Mouse (Mus musculus) layer of hippocampus, postnatal 10 days (tissue): ENCODE results near the gene Sbno2. TPM values are rescaled to one million over a fixed set of nuclear protein-coding genes. Genes with fewer than 3 reads are reported as not detected.
"Not testable (repeated sequence)": the region's sequence is repeated elsewhere in the genome, so short reads cannot be mapped to it uniquely, and the experiment has no call there.

ENCODE experiments used
- DNase-seq, 2 experiments: peaks; one replicate each; pipeline ENCODE4 v3.0.0; 2021; ENCODE audit warnings: low spot score in 2 of 2
- total RNA-seq, 2 experiments: library from RNA; stranded (reverse); gene quantifications; 2 replicates each; pipeline ENCODE4 v1.2.3; 2021

The Sbno2 gene
- total RNA-seq, 2 experiments from 2014 or later = 19.7 to 23.9 TPM

DNA sequence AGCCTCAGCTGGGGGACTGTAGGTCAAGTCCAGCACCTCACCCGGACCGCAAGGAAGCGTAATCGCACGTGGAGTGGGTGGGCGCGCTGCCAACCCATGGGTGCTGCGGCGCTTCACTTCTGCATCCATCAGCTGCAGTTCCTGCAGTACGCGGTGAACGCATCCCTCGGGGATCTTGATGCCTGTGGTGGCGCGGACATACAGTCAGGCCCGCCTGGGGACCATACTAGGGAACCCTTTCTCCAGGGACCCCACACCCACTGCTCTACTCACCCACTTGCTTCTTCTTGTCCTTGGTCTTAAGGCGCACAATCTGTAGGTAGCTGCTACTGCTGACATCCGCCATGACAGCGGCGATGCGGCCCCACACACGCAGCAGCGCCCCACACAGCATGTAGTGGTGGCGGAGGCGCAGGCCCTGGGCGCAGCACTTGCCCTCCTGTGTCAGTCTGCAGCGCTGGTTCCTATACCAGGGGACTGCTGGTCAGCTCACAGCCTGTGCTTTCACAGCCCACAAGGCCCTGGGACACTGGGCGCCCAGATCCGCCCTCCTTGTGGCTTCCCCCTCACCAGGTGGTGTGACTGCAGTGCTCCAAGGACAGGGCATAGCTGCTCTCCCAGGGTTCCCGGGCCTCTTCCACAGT is 47.6 kb downstream of the Sbno2 start:
- DNase-seq = no peak

DNA sequence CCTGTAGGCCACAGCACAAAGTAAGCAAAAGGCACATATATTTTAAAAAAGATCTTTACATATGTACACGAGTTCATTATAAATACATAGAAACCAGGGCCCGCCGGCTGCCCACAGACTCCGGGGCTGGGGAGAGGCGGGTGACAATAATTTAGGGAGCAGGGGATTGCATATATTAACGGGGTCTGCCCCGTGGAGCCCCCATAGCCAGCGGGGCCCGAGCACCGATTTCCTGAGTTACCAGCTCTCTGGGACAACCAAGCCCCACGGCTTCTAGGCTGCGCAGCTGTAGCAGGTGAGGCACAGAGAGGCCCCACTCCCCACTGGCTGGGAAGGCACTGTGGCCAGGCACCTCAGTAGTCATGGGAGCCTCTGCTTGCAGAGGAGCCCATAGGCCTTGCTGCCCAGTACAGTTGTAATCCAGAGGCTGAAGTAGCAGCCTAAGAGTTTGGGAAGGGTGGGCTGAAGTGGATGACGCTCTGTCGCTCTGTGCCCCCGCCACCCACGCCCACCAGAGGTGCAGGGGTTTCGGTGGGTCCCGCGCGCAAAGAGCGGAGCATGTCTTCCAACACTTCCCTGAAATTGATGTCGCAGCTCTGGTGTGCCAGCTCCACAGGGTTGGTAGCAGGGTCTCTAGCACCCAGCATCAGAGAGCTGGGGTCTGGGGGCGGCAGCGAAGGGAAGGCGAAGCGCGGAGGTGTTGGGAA is 48.2 kb downstream of the Sbno2 start:
- no peak for DNase-seq

DNA sequence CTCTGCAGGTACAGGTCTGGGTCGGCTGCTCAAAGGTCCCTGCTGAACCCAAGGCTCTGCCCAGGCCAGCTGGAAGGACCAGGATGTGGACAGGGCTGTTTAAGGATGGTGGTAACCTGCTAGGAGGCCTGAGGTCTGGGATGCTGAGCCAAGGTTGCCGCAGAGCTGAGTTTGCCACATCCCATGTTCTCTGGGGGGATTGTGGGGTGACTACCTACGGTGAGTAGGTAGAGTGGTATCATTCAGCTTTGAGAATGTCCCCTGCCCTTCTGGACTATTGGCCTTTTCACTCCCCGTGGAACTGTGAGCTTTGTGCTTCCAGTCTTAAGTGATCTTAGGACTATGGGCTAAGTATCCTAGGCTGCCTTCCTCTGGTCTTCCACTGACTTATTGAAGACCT is 48.9 kb downstream of the Sbno2 start:
- DNase-seq = no peak

DNA sequence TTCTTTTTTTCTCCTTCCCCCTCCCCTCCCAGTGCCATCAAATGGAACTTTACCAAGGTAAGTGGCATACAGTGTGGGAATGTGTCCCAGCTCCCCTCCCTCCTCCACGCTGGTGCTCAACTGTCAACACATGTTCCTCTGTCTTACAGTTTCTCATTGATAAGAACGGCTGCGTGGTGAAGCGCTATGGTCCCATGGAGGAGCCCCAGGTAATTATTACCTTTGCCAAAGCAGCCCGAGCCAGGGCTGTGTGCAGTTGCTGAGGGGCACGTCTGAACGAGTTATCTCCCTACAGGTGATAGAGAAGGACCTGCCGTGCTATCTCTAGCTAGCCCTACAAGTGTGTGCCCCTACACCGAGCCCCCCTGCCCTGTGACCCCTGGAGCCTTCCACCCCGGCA is 49.5 kb downstream of the Sbno2 start:
- DNase-seq = no peak

DNA sequence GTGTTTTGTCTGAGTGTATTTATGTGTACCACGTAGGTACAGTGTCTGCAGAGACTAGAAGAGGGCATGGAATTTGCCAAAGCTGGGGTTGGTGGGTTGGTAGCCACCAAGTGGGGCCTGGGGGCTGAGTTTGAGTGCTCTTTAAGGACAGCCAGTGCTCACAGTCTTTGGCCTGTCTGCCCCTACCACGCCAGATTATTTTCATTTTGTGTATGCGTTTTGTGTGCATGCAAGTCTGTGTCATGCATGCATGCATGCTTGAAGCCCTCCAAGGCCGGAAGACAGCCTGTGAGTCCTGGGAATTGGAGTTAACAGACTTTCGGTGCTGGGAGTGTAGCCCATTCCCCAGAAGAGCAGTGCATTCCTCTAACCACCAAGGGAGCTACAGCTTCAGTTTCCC is 50.0 kb downstream of the Sbno2 start:
- no peak for DNase-seq

DNA sequence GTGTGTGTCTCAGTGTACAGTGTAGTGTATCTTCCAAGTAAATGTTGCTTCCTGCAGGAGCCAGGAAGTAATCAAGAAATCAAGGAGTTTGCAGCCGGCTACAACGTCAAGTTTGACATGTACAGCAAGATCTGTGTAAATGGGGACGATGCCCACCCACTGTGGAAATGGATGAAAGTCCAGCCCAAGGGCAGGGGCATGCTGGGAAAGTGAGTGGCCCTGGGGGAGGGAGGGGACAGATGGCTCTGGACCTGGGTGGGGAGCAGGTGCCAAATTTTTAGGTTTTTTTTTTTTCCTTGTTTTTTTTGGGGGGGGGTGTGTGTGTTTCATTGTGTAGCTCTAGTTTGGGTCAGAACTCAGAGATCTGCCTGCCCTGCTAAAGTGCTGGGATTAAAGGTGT is 50.5 kb downstream of the Sbno2 start:
- DNase-seq = not testable (repeated sequence)

DNA sequence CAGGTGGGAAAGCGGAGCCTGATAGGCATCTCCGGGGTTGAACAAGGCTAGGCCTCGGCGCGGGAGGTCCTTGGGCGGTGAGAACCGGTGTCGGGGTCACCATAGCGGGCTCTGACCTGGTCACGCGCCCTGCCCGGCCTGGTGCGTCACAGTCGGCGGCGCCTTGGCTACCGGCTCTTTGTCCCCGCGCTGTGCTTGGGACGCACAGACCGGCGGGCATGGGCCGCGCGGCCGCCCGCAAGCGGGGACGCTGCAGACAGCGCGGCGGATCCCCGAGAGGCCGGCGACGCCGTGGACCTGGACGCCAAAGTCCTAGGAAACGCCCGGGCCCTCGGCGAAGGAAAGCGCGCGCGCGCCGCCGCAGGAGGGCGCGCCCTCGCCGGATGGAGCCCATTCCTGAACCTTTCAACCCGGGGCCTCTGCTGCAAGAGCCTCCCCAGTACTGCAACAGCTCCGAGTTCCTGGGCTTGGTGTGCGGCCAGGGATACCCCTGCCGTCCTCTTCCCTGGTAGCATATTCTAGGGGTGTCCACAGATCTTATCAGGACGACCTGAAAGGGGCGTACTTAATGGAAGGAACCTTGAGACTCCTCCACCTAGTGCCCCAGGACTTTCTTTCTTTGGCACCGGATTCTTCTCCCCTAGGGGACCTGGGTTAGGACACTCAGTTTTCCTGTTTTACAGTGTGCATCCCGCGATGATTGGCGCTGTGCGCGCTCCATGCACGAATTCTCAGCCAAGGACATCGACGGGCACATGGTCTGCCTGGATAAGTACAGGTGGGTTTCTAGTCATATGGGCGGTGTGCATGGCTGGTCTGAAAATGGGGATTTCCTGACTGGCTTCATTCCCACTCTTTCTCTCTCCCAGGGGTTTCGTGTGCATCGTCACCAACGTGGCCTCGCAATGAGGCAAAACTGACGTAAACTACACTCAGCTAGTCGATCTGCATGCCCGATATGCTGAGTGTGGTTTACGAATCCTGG is 51.2 kb downstream of the Sbno2 start:
- peak; percentile 60 to 69 for DNase-seq

DNA sequence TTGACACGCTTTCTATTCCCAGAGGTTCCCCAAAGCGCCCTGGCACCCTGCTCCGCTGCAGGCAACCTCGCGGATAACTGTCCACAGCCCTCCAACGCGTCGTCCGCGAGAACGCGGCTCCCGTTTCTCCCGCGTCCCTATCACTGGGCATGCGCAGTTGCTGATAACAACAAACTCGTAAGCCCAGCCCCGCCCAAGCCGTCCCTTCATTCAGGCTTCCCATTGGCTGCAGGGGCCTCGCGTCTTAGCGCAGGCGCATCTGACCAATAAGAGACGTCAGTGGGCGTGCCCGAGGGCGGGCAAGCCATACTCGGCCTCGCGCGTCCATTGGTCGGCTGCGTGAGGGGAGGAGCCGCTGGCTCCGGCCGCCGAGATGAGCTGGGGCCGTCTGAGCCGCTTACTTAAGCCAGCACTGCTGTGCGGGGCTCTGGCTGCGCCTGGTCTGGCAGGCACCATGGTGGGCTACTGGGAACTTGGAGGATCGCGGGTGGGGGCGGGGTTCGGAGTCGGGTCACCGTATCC is 52.1 kb downstream of the Sbno2 start:
- peak; percentile 98 to 99 for DNase-seq

DNA sequence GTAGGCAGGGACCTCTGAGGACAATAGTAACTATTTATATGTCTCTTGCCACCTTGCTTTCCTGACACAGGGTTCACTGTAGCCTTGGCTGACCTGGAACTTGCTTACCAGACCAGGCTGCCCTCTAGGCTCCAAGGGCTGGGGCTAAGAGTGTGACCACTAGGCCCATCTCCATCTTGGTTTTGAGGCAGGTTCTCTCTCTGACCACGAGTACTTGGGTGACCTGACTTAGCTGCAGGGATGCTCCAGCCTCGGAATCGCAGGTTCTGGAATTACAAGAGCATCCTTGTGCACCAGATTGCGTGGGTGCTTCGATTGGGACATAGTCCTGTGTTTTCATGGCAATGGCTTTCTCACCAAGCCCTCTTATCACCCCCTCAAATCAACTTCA is 53.0 kb downstream of the Sbno2 start:
- DNase-seq = no peak

DNA sequence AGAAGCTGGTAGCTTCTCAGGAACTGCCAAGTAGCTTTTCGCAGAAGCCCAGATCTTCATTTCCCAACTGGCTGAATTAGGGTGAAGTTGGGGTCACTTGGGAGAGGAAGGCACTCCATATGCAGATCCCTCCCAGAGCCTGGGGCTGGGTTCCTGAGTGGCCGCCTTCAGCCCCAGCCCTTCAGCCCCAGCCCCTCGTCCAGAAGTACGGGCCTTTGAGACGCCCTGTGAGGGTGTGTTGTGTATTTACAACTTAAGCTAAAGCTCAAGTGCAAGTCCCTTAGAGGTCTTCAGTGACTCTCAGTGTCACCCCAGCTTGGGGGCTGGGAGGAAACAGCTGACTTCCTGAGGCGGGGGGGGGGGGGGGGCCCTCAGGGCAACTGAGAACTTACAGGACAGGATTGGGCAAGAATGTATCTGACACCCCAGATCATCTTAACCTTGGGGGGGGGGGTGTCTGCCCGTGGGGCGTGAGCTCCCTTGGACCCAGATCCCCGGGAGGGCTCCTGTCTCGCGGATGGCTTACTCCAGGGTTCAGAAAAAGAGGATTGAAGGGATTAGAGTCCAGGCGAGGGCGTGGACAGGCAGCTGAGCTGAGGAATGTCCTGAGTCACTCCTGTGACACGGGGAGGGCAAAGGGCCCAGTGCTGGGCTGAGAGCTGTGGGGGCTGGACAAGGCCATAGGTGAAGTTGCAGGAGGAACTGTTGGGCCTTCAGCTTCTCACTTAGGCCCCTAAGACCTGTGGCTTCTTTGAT is 53.6 kb downstream of the Sbno2 start:
- no peak for DNase-seq

DNA sequence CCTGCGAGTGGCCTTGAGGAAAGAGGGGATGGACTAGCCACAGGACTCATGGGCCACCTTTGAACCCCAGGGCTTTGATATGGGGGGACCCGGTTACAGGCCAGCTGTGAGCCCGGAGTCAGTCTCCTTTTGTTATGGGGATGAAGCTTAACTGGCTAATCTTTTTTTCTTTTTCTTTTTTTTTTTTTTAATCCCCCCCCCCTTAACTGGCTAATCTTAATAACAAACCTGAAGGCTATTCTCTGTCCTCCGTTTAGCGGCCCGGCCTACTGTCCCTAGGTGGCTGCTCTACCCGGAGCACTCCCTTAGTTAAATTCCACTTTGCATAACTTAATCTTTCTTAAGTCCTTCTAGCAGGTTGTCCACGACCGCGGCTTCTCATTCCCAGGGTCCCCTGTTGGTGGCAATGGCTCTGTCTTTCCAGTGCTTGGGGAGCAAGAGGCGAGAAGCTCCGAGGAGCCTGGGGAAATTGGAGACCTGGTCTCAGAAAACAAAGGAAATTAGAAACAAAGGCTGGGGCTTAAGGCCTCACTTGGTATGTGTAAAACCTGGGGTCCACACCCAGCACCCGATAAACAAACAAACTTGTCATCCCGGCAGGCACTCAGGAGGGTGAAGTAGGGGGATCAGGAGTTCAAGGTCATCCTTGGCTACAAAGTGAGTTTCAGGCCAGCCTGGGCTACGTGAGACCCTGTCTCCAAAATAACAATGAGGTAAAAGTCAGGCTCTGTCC is 54.3 kb downstream of the Sbno2 start:
- DNase-seq = no peak

DNA sequence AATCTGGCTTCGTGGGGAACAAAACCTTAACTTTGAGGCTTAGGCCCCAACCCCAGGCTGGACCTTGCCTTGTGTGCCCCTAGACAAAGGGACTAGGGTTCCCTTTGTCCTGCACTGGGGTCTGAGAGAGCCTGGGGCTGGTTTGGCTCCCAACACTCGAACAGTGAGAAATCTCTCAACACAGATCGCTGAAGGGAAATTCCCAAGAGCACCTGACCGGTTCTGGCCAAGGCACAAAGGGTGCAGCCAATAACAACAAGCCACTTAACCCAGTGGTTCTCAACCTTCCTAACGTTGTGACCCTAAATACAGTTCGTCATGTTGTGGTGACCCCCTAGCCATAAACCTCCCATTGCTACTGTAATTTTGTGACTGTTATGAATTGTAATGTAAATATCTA is 55.1 kb downstream of the Sbno2 start:
- DNase-seq = no peak

DNA sequence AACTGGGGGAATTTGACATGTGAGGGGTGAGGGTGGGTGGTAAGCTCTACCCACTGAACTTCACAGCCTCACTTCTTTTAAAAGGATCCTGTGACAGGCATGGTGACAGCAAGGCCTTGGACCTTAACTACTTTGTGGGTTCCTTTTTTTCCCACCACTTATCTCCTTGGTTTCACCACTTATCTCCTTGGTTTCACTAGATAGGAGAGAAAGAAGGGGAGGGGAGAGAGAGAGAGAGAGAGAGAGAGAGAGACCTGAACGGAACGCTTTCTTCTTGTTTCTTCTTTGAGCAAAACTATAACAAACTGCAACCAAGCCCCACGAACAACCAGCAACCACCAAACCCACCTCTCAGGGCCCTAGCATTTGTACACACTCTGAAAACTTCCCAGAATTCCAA is 56.5 kb downstream of the Sbno2 start:
- DNase-seq = no peak

DNA sequence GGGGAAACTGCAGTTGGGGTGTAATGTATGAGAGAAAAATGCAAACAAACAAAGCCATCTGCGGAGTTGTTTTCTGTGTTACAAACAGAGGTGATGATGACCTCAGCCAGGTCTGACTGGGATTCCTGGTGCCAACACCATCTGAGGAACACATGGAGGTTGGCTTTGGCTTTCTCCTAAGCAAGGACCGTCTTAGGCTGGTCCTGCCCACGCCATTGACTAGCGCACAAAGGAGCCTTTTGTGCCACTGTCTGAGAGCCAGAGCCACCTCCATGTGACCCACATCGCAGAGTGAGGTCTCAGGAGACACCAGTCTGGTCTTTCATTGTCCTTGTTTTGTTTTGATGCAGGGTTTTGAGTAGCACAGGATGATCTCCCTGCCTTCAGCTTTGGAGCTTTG is 57.0 kb downstream of the Sbno2 start:
- no peak for DNase-seq

DNA sequence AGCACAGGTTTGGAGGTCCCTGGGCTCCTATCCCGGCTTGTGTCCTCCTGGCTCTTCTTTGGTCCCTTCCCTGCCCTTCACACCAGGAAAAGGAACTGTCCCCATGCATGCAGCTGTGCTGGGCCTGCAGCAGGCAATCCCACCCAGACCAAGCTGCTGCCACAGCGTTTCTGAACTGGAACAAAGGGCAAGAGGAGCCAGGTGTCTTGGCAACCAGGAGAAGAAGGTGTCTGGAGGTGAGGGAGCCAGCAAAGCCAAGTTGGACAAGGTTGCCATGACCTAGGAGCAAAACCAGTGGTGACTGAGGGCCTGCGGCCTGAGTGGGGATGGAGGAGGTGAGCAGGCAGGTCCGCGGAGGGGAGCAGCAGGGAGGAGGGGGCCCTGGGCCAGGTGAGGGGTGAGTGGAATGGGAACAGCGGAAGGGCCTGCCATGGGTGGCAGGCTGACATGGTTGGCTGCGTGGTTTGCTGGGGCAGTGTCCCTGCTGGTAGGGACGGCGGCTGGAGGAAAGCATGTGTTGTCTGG is 58.3 kb downstream of the Sbno2 start, which contains the start of gene Gpx4:
Gpx4 (plus strand) TSS at position 126 of the 525 bp plus-strand sequence.
- DNase-seq = no peak

DNA sequence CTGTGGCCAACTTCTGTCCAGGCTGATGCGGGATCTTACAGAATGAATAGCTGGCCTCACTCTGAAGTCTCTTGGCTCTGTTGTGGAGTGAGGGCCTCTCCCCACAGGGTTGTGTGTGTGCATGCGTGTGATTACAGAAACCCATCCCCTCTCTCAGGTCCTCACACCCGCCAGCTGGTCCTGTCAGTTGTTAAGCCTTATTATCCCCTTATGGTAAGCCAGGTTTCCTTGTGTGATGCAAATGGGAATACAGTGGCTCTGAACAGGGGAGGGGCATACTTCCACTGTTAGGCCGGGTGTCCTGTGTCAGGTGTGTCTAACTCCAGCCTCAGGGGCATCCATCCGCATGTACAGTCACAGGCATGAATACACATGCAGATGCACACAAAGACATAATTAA is 59.6 kb downstream of the Sbno2 start:
- DNase-seq = no peak

DNA sequence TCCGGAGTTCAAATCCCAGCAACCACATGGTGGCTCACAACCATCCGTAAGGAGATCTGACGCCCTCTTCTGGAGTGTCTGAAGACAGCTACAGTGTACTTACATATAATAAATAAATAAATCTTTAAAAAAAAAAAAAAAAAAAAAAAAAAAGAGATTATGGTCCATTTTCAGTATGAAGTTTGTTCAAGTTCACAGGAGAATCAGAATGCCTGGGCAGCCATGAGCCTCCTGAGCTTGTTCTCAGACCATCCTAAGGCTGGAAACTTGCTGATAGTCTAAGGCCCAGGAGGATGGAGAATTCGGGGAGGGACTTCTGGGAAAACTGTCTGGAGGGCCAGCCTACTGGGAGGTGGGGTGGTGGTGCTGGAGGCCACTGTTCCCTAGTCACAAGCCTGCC is 60.0 kb downstream of the Sbno2 start:
- DNase-seq = not testable (repeated sequence)

DNA sequence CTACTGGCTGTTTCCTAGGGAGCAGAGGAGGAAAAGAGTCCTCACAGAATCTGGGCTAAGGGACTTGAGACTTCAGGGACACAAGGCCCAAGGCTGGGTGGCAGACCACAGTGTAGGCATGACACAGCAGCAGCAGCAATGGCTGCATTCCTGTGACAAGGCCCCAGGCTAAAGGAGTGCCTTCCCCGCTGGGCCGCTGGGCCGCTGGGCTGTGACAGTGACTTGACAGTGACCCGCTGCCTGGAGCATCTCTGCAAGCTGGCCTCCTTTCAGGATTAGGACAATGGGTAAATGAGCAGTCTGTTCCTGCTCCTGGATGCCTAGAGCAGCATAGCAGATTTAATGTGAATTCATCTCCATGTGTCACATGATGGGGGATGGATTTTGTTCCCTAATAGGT is 61.3 kb downstream of the Sbno2 start:
- no peak for DNase-seq

DNA sequence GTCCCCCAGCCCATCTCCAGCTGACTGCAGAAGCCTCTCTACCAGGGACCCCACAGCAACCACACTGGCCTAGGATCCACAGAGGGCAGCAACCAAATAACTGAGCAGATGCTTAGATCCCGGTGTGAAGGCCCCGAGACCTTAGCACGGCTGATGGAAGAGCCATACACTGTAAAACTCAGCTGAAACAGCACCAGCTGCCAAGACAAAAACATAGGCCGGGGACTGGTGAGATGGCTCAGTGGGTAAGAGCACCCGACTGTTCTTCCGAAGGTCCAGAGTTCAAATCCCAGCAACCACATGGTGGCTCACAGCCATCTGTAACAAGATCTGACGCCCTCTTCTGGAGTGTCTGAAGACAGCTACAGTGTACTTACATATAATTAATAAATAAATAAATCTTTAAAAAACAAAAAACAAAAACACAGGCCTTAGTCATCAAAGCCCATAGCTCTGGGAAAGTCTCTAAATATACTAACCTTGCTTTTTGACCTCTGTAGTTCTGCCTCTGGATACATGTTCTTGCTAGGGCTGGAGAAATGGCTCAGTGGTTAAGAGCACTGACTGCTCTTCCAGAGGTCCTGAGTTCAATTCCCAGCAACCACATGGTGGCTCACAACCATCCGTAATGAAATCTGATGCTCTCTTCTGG is 63.8 kb downstream of the Sbno2 start:
- DNase-seq = not testable (repeated sequence)
